Mouse (Mus musculus) CD8-positive naive resting alpha-beta T cell, adult 2 months (primary cell): ENCODE measurements around the gene Foxp1.
A peak's percentile ranks its signal among the peaks of the same experiment; 100 is the strongest.

Experiments
- DNase-seq, 2 experiments: peaks; one replicate each; pipeline ENCODE4 v3.0.0; 2022; ENCODE audit warnings: low read depth in 2 of 2, low spot score in 2 of 2

Gene Foxp1

GRCm38 (mm10) chr6:99070710-99071109 lies 451.8 kb downstream of the Foxp1 start:
- DNase-seq = no peak

- DNase-seq = no peak
Measured at GRCm38 (mm10) chr6:99069726-99070125, 452.8 kb downstream of the Foxp1 start.

- no peak for DNase-seq
Measured at GRCm38 (mm10) chr6:99065569-99066353, 456.8 kb downstream of the Foxp1 start.

- no peak for DNase-seq
Measured at GRCm38 (mm10) chr6:99063982-99064484, 458.5 kb downstream of the Foxp1 start.

- no peak for DNase-seq
Measured at GRCm38 (mm10) chr6:99062931-99063330, 459.6 kb downstream of the Foxp1 start.

GRCm38 (mm10) chr6:99058688-99059087 lies 463.8 kb downstream of the Foxp1 start:
- DNase-seq = no peak

GRCm38 (mm10) chr6:99057113-99057553 lies 465.4 kb downstream of the Foxp1 start:
- peak; percentile 13 to 21 for DNase-seq

- DNase-seq = no peak
Measured at GRCm38 (mm10) chr6:99056379-99056778, 466.1 kb downstream of the Foxp1 start.

GRCm38 (mm10) chr6:99053998-99054397 lies 468.5 kb downstream of the Foxp1 start:
- DNase-seq = no peak

GRCm38 (mm10) chr6:99053111-99053510 lies 469.4 kb downstream of the Foxp1 start:
- DNase-seq = no peak

GRCm38 (mm10) chr6:99051724-99052123 lies 470.8 kb downstream of the Foxp1 start:
- no peak for DNase-seq

- no peak for DNase-seq
Measured at GRCm38 (mm10) chr6:99050288-99051006, 472.1 kb downstream of the Foxp1 start.

GRCm38 (mm10) chr6:99047322-99047721 lies 475.2 kb downstream of the Foxp1 start:
- DNase-seq = no peak

- no peak for DNase-seq
Measured at GRCm38 (mm10) chr6:99045845-99046788, 476.4 kb downstream of the Foxp1 start.

GRCm38 (mm10) chr6:99043932-99044664 lies 478.4 kb downstream of the Foxp1 start:
- no peak for DNase-seq

- no peak for DNase-seq
Measured at GRCm38 (mm10) chr6:99043226-99043625, 479.3 kb downstream of the Foxp1 start.

GRCm38 (mm10) chr6:99042175-99042954 lies 480.2 kb downstream of the Foxp1 start:
- DNase-seq = no peak

- DNase-seq = no peak
Measured at GRCm38 (mm10) chr6:99038977-99039376, 483.5 kb downstream of the Foxp1 start.
